In the genomic region with DNA sequence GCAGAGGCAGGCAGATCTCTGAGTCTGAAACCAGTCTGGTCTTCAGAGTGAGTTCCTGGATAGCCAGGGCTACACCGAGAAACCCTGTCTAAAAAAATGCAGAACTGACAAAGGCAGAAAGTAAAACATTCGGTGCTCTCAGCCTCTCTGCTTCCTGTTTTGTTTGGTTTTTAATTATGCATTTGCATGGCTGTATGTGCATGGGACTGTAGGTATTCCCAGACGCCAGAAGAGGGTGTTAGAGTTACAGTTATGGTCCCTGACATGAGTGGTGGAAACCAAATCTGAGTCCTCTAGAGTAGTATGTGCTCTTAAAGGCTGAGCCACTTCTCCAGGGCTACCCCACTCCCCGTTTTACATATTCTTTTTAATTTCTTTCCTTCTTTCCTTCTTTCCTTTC, we compare ENCODE assay signal across 17 mouse cellular contexts. TPM values are rescaled to one million over a fixed set of nuclear protein-coding genes. Genes with fewer than 3 reads are reported as not detected.
DNase-seq lines count a peak whose midpoint lies in the region; ATAC-seq lines count a peak whose summit lies in the region.
"Had no signal": no experiment of that assay in that cellular context is flagged by ENCODE, and none has a peak within 500 bp of the region (broad histone marks: within the 10 kb centered on the region; RNA-seq: fewer than 3 reads in every experiment).

No protein-coding gene starts in this region.

- peak; percentile 9 for DNase-seq in heart, adult 11 months
- DNase-seq in heart, postnatal 4 days: no peak
- peak; percentile 16 for DNase-seq in MEL-GATA-1-ER (ENCODE audit: extremely low read depth, low read depth)
- DNase-seq in frontal cortex, adult 2 months (ENCODE audit: extremely low spot score in 1 of 2, low spot score in 1 of 2): no peak
- DNase-seq in right cerebral cortex, postnatal 14 days: no peak
- DNase-seq in cerebellum, adult 9-11 months: no peak
- DNase-seq: adrenal gland, postnatal 10 days; cerebellum, adult 11-12 months; cerebellum, adult 9-10 months; cerebellum, postnatal 36 days; forebrain, postnatal 0 days; gastrocnemius, adult 2 months; gastrocnemius, postnatal 25 days; heart, adult 2 months; heart, postnatal 14 days had no signal

- ATAC-seq in megakaryocyte, adult 5-6 weeks (ENCODE audit: poor library complexity, severe bottlenecking): peak; percentile 67
- ATAC-seq: forebrain, embryonic 13.5 days; forebrain, postnatal 0 days had no signal

RNA-seq across cellular contexts. Expression of gene Osbpl3, which starts 51.5 kb away (rescaled TPM):
- total RNA-seq in heart, postnatal 4 days (2021): 10 to 100 TPM; 39.2 to 44.0 TPM
- total RNA-seq in megakaryocyte, adult 5-6 weeks (2015): 9.0 and 10.7 TPM in 2 replicates
- 15.5 and 17.9 TPM in 2 replicates for total RNA-seq in megakaryocyte, adult 5-6 weeks (2017)
- 23.6 and 25.9 TPM in 2 replicates for polyA plus RNA-seq in frontal cortex, adult 2 months (2012; rRNA removed)

RNA-seq across cellular contexts. Expression of gene Cycs, which starts 58.9 kb away (rescaled TPM):
- total RNA-seq in heart, postnatal 4 days (2021): 100 to 1,000 TPM; 143 to 150 TPM
- 85.5 and 98.8 TPM in 2 replicates for total RNA-seq in megakaryocyte, adult 5-6 weeks (2015)
- total RNA-seq in megakaryocyte, adult 5-6 weeks (2017): 91.9 and 104 TPM in 2 replicates
- 68.8 and 69.5 TPM in 2 replicates for polyA plus RNA-seq in frontal cortex, adult 2 months (2012; rRNA removed)

Comparison
In these comparisons a context has a peak if more than half of its experiments do, and no peak if none do; other contexts are left out.
1. DNase-seq: peak in heart, adult 11 months (single experiment) and MEL-GATA-1-ER (single experiment); none in heart, postnatal 4 days (single experiment), frontal cortex, adult 2 months (0 of 2), right cerebral cortex, postnatal 14 days (single experiment) and cerebellum, adult 9-11 months (single experiment).